22 mouse cellular contexts compared by ENCODE assay signal in the genomic region with DNA sequence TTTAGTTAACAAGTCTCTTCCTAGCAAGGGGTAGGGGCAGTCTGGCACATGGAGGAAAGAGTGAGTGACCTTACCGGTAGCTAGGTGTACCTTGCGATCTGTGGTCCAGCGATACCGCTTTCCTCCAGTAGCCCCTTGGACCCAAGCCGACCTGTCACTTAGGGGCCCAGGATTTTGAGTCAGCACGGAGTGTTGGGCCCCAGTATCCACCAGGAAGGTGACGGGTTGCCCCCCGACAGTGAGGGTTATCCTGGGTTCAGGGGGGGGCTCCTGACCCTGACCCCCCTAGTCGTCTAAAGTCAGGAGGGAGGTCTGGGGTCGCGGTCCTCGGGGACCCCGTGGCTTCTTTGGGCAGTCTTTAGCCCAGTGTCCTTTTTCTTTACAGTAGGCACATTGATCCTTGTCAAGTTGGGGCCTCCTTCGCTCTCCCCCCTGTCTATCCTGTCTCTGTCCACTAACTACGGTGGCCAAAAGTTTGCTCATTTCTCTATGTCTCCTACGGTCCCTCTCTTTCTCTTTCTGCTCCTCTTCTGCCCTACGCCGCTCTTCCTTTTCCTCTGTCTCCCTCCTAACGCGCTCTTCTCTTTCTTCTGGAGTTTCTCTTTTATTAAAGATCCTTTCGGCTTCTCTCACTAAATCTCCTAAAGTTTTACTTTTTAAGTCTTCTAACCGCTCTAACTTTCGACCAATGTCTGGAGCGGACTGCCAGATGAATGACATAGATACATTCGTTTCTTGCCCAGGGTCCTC. TPM values are rescaled to one million over a fixed set of nuclear protein-coding genes. Genes with fewer than 3 reads are reported as not detected.
DNase-seq lines count a peak whose midpoint lies in the region; ATAC-seq lines count a peak whose summit lies in the region.
"Had no signal": no experiment of that assay in that cellular context is flagged by ENCODE, and none has a peak within 500 bp of the region (broad histone marks: within the 10 kb centered on the region; RNA-seq: fewer than 3 reads in every experiment).

No protein-coding gene starts in this region.

- peak; percentile 18 for DNase-seq in cerebellum, adult 11-12 months
- no peak for DNase-seq in cerebellum, postnatal 4 days (ENCODE audit: low spot score in 2 of 2)
- peak; percentile 31 for DNase-seq in midbrain, embryonic 11.5 days (ENCODE audit: low spot score, missing footprints)
- no peak for DNase-seq in midbrain, embryonic 10.5 days (ENCODE audit: low spot score)
- DNase-seq: adrenal gland, adult 8-10 months; adrenal gland, postnatal 14 days; adrenal gland, postnatal 36 days; cerebellum, adult 18-20 months; cerebellum, adult 8-10 months; cerebellum, postnatal 14 days; cerebellum, postnatal 36 days had no signal

- WGBS in midbrain, embryonic 11.5 days = 96% methylated on average over 25 of the region's 25 CpGs
- WGBS in midbrain, embryonic 10.5 days = 97% methylated on average over 25 of the region's 25 CpGs

- peaks cover 36% of the 10 kb centered on the region for H3K9me3 ChIP-seq in midbrain, embryonic 11.5 days (ENCODE audit: control insufficient read depth, low read length)
- H3K9me3 ChIP-seq in midbrain, embryonic 10.5 days (replicated peaks) = peaks cover 79% of the 10 kb centered on the region

- H3K27ac ChIP-seq in midbrain, embryonic 11.5 days (ENCODE audit: low read depth, low read length) = no peak overlapping the region
- H3K27ac ChIP-seq in midbrain, embryonic 10.5 days (replicated peaks) = no peak overlapping the region
- H3K27ac ChIP-seq: embryonic facial prominence, embryonic 10.5 days; embryonic facial prominence, embryonic 12.5 days; forebrain, embryonic 10.5 days; forebrain, embryonic 12.5 days had no signal

- H3K4me1 ChIP-seq in midbrain, embryonic 11.5 days (ENCODE audit: control insufficient read depth, insufficient read depth, low read length) = no peaks in the 10 kb centered on the region
- no peaks in the 10 kb centered on the region for H3K4me1 ChIP-seq in midbrain, embryonic 10.5 days
- H3K4me1 ChIP-seq: embryonic facial prominence, embryonic 10.5 days; embryonic facial prominence, embryonic 12.5 days; forebrain, embryonic 10.5 days; forebrain, embryonic 12.5 days had no signal

- no peaks in the 10 kb centered on the region for H3K36me3 ChIP-seq in midbrain, embryonic 11.5 days (ENCODE audit: control insufficient read depth, insufficient read depth, low read length)
- no peaks in the 10 kb centered on the region for H3K36me3 ChIP-seq in midbrain, embryonic 10.5 days
- H3K36me3 ChIP-seq: embryonic facial prominence, embryonic 10.5 days; embryonic facial prominence, embryonic 12.5 days; forebrain, embryonic 10.5 days; forebrain, embryonic 12.5 days had no signal

- no peak for ATAC-seq in midbrain, embryonic 11.5 days (ENCODE audit: low FRiP score)
- ATAC-seq in erythroblast, adult 5-6 weeks (replicated peaks; ENCODE audit: low FRiP score, poor library complexity, severe bottlenecking) = no peak
- ATAC-seq: activated CD4-positive, CD25-positive, alpha-beta regulatory T cell, adult 4 months; forebrain, embryonic 14.5 days; forebrain, embryonic 16.5 days; Patski had no signal

- H3K4me3 ChIP-seq in midbrain, embryonic 11.5 days (ENCODE audit: low read depth, low read length) = no peak overlapping the region
- no peak overlapping the region for H3K4me3 ChIP-seq in midbrain, embryonic 10.5 days
- H3K4me3 ChIP-seq: embryonic facial prominence, embryonic 10.5 days; embryonic facial prominence, embryonic 12.5 days; erythroblast, embryonic 14.5 days; forebrain, embryonic 10.5 days; forebrain, embryonic 12.5 days had no signal

- no peak overlapping the region for H3K9ac ChIP-seq in midbrain, embryonic 11.5 days (ENCODE audit: low read length)
- H3K9ac ChIP-seq: embryonic facial prominence, embryonic 12.5 days; forebrain, embryonic 12.5 days had no signal

- H3K4me2 ChIP-seq in midbrain, embryonic 11.5 days = no peak overlapping the region
- H3K4me2 ChIP-seq: embryonic facial prominence, embryonic 12.5 days; forebrain, embryonic 12.5 days had no signal

- H3K27me3 ChIP-seq in midbrain, embryonic 11.5 days (ENCODE audit: control insufficient read depth, insufficient read depth, low read length) = no peaks in the 10 kb centered on the region
- H3K27me3 ChIP-seq in midbrain, embryonic 10.5 days (ENCODE audit: low read depth, poor library complexity, severe bottlenecking) = no peaks in the 10 kb centered on the region
- H3K27me3 ChIP-seq: embryonic facial prominence, embryonic 12.5 days; forebrain, embryonic 12.5 days; Patski had no signal

RNA-seq across cellular contexts. Expression of a gene that starts 8.5 kb away (rescaled TPM):
- polyA plus RNA-seq in midbrain, embryonic 11.5 days (2014; fragmentation: Nextera tagmentation; extraction: Ambion mirVana) = 35.3 and 35.5 TPM in 2 replicates
- 42.1 and 45.9 TPM in 2 replicates for polyA plus RNA-seq in midbrain, embryonic 10.5 days (2016; fragmentation: Nextera tagmentation; extraction: Ambion mirVana)
- 11.3 and 15.8 TPM in 2 replicates for total RNA-seq in erythroblast, adult 5-6 weeks (2015; ENCODE audit: low replicate concordance)
- total RNA-seq in erythroblast, adult 5-6 weeks (2017; ENCODE audit: low replicate concordance) = 12.8 and 16.5 TPM in 2 replicates

RNA-seq across cellular contexts. Expression of a gene that starts 20.6 kb away (rescaled TPM):
- polyA plus RNA-seq in midbrain, embryonic 11.5 days (2014; fragmentation: Nextera tagmentation; extraction: Ambion mirVana) = 777 and 840 TPM in 2 replicates
- 428 and 665 TPM in 2 replicates for polyA plus RNA-seq in midbrain, embryonic 10.5 days (2016; fragmentation: Nextera tagmentation; extraction: Ambion mirVana)
- 3.8 TPM in 1 of 2 replicates, not detected in the other for total RNA-seq in erythroblast, adult 5-6 weeks (2015; ENCODE audit: low replicate concordance)
- not detected in 2 replicates for total RNA-seq in erythroblast, adult 5-6 weeks (2017; ENCODE audit: low replicate concordance)

RNA-seq across cellular contexts. Expression of a gene that starts 24.9 kb away (rescaled TPM):
- 0.06 and 0.12 TPM in 2 replicates for polyA plus RNA-seq in midbrain, embryonic 11.5 days (2014; fragmentation: Nextera tagmentation; extraction: Ambion mirVana)
- 0.06 and 0.10 TPM in 2 replicates for polyA plus RNA-seq in midbrain, embryonic 10.5 days (2016; fragmentation: Nextera tagmentation; extraction: Ambion mirVana)
- total RNA-seq in erythroblast, adult 5-6 weeks (2015; ENCODE audit: low replicate concordance) = not detected in 2 replicates
- total RNA-seq in erythroblast, adult 5-6 weeks (2017; ENCODE audit: low replicate concordance) = not detected in 2 replicates
- total RNA-seq: adrenal gland, adult 18-20 months; adrenal gland, postnatal 14 days; adrenal gland, postnatal 36 days had no signal
- polyA plus RNA-seq: activated CD4-positive, CD25-positive, alpha-beta regulatory T cell, adult 4 months; embryonic facial prominence, embryonic 10.5 days had no signal

RNA-seq across cellular contexts. Expression of a gene that starts 45.9 kb away (rescaled TPM):
- 38.4 and 39.9 TPM in 2 replicates for polyA plus RNA-seq in midbrain, embryonic 11.5 days (2014; fragmentation: Nextera tagmentation; extraction: Ambion mirVana)
- 69.3 and 74.2 TPM in 2 replicates for polyA plus RNA-seq in midbrain, embryonic 10.5 days (2016; fragmentation: Nextera tagmentation; extraction: Ambion mirVana)
- 6.1 and 10.4 TPM in 2 replicates for total RNA-seq in erythroblast, adult 5-6 weeks (2015; ENCODE audit: low replicate concordance)
- total RNA-seq in erythroblast, adult 5-6 weeks (2017; ENCODE audit: low replicate concordance) = 2.6 and 6.7 TPM in 2 replicates

RNA-seq across cellular contexts. Expression of a gene that starts 58.2 kb away (rescaled TPM):
- polyA plus RNA-seq in midbrain, embryonic 11.5 days (2014; fragmentation: Nextera tagmentation; extraction: Ambion mirVana) = 171 and 181 TPM in 2 replicates
- 150 and 167 TPM in 2 replicates for polyA plus RNA-seq in midbrain, embryonic 10.5 days (2016; fragmentation: Nextera tagmentation; extraction: Ambion mirVana)
- total RNA-seq in erythroblast, adult 5-6 weeks (2015; ENCODE audit: low replicate concordance) = 25.3 and 45.0 TPM in 2 replicates
- 19.5 and 29.4 TPM in 2 replicates for total RNA-seq in erythroblast, adult 5-6 weeks (2017; ENCODE audit: low replicate concordance)

Comparison
In these comparisons a context has a peak if more than half of its experiments do, and no peak if none do; other contexts are left out.
1. DNase-seq: peak in cerebellum, adult 11-12 months (single experiment) and midbrain, embryonic 11.5 days (single experiment); none in cerebellum, postnatal 4 days (0 of 2) and midbrain, embryonic 10.5 days (single experiment).